14 mouse cellular contexts compared by ENCODE assay signal in genomic region chr3:150820039-150820438, GRCm38 (mm10).
DNase-seq lines count a peak whose midpoint lies in the region; ATAC-seq lines count a peak whose summit lies in the region.
"Had no signal": no experiment of that assay in that cellular context is flagged by ENCODE, and none has a peak within 500 bp of the region (broad histone marks: within the 10 kb centered on the region; RNA-seq: fewer than 3 reads in every experiment).

No protein-coding gene starts in this region.

- intact Hi-C loops in heart, postnatal 25 days (cut with DNase I), result no loop called here
- intact Hi-C loops in left cerebral cortex, postnatal 25 days (cut with DNase I), result no loop called here

- no peaks in the 10 kb centered on the region for H3K27me3 ChIP-seq in heart, embryonic 14.5 days (ENCODE audit: control insufficient read depth, insufficient read depth, low read length)
- H3K27me3 ChIP-seq in kidney, embryonic 14.5 days (ENCODE audit: control insufficient read depth, insufficient read depth, low read length), result no peaks in the 10 kb centered on the region
- H3K27me3 ChIP-seq: CH12.LX had no signal

- peak overlapping the region; percentile 11; the same call in 1 of the 2 replicates for H3K4me2 ChIP-seq in heart, embryonic 14.5 days (ENCODE audit: low read length)
- H3K4me2 ChIP-seq in kidney, embryonic 14.5 days (replicated peaks; ENCODE audit: low read depth, low read length), result no peak overlapping the region

- no peak overlapping the region for H3K27ac ChIP-seq in heart, embryonic 14.5 days (replicated peaks in 1 of 2; ENCODE audit: control insufficient read depth in 1 of 2, insufficient read depth in 1 of 2, low read depth in 2 of 2, low read length in 2 of 2)
- H3K27ac ChIP-seq in kidney, embryonic 14.5 days (ENCODE audit: low read depth, low read length), result no peak overlapping the region
- H3K27ac ChIP-seq: limb, embryonic 10.5 days had no signal

- no peak for ATAC-seq in heart, embryonic 14.5 days (ENCODE audit: insufficient number of reproducible peaks, insufficient read depth, low FRiP score, low read depth)
- ATAC-seq in kidney, embryonic 14.5 days (ENCODE audit: low FRiP score, low TSS enrichment), result no peak

- 33% methylated on average over 5 of the region's 5 CpGs for WGBS in heart, embryonic 14.5 days
- WGBS in kidney, embryonic 14.5 days, result 78% methylated on average over 5 of the region's 5 CpGs

- no peaks in the 10 kb centered on the region for H3K9me3 ChIP-seq in heart, embryonic 14.5 days (ENCODE audit: control insufficient read depth, low read length)
- H3K9me3 ChIP-seq in kidney, embryonic 14.5 days (ENCODE audit: control insufficient read depth, low read length), result no peaks in the 10 kb centered on the region
- H3K9me3 ChIP-seq: limb, embryonic 10.5 days had no signal

- DNase-seq in heart, postnatal 25 days (ENCODE audit: low spot score), result no peak
- DNase-seq in cerebellum, adult 18-20 months, result peak; percentile 9 to 31
- DNase-seq in frontal cortex, postnatal 10 days (ENCODE audit: low spot score in 2 of 2), result peak; percentile 8 to 9
- peak; percentile 3 to 42 for DNase-seq in left cerebral cortex, postnatal 25 days (ENCODE audit: low spot score in 2 of 2)
- DNase-seq in spleen, postnatal 4 days (ENCODE audit: low spot score in 2 of 2), result no peak
- no peak for DNase-seq in adrenal gland, postnatal 25 days
- DNase-seq: heart, postnatal 36 days; kidney, adult 18-20 months; lung, postnatal 14 days; retina, postnatal 1 day had no signal

- H3K36me3 ChIP-seq in heart, embryonic 14.5 days (ENCODE audit: control insufficient read depth, insufficient read depth, low read length), result no peaks in the 10 kb centered on the region
- H3K36me3 ChIP-seq in kidney, embryonic 14.5 days (ENCODE audit: control insufficient read depth, insufficient read depth, low read length), result no peaks in the 10 kb centered on the region
- H3K36me3 ChIP-seq: limb, embryonic 10.5 days had no signal

- H3K4me1 ChIP-seq in heart, embryonic 14.5 days (ENCODE audit: control insufficient read depth in 2 of 2, insufficient read depth in 2 of 2, low read length in 2 of 2), result peaks cover 0 to 15% of the 10 kb centered on the region in 2 experiments; a peak in 2 of 4 replicates
- H3K4me1 ChIP-seq in kidney, embryonic 14.5 days (ENCODE audit: control insufficient read depth, insufficient read depth, low read length), result no peaks in the 10 kb centered on the region
- H3K4me1 ChIP-seq: limb, embryonic 10.5 days had no signal

- H3K9ac ChIP-seq in heart, embryonic 14.5 days (ENCODE audit: low read length), result no peak overlapping the region
- no peak overlapping the region for H3K9ac ChIP-seq in kidney, embryonic 14.5 days (ENCODE audit: low read depth, low read length)

- H3K4me3 ChIP-seq in heart, embryonic 14.5 days (ENCODE audit: control insufficient read depth in 1 of 2, insufficient read depth in 1 of 2, low read depth in 1 of 2, low read length in 2 of 2), result no peak overlapping the region
- no peak overlapping the region for H3K4me3 ChIP-seq in kidney, embryonic 14.5 days (ENCODE audit: low read length)
- H3K4me3 ChIP-seq: limb, embryonic 10.5 days had no signal

Comparison
In these comparisons a context has a peak if more than half of its experiments do, and no peak if none do; other contexts are left out.
1. DNase-seq: peak in cerebellum, adult 18-20 months (2 of 2), frontal cortex, postnatal 10 days (2 of 2) and left cerebral cortex, postnatal 25 days (2 of 2); none in heart, postnatal 25 days (single experiment), spleen, postnatal 4 days (0 of 2) and adrenal gland, postnatal 25 days (single experiment).